Mouse (Mus musculus) midbrain, embryonic 10.5 days (tissue): ENCODE measurements around the gene Xylt1. TPM values are rescaled to one million over a fixed set of nuclear protein-coding genes. Genes with fewer than 3 reads are reported as not detected.
A peak's percentile ranks its signal among the peaks of the same experiment; 100 is the strongest.

Experiments used
- DNase-seq: peaks from one replicate; pipeline ENCODE4 v3.0.0-alpha.2; 2017; ENCODE audit warnings: low spot score
- H3K27ac ChIP-seq: fragments of 300-500 bp; sonication (generic); replicated peaks from 2 replicates; pipeline ENCODE4 v1.5.1; 2016; ENCODE audit warnings: mild to moderate bottlenecking
- H3K27me3 ChIP-seq: fragments of 300-500 bp; sonication (generic); 2 replicates; pipeline ENCODE4 v1.6.1; 2016; ENCODE audit warnings: low read depth, mild to moderate bottlenecking; ENCODE audit not compliant: poor library complexity, severe bottlenecking
- H3K36me3 ChIP-seq: fragments of 300-500 bp; sonication (generic); 2 replicates; pipeline ENCODE4 v1.6.1; 2016; ENCODE audit warnings: mild to moderate bottlenecking, moderate library complexity
- H3K4me1 ChIP-seq: fragments of 300-500 bp; sonication (generic); 2 replicates; pipeline ENCODE4 v1.6.1; 2016
- H3K4me3 ChIP-seq: fragments of 300-500 bp; sonication (generic); 2 replicates; pipeline ENCODE4 v1.5.1; 2016; ENCODE audit warnings: mild to moderate bottlenecking, moderate library complexity
- H3K9me3 ChIP-seq: fragments of 300-500 bp; sonication (generic); replicated peaks from 2 replicates; pipeline ENCODE4 v1.6.1; 2016; ENCODE audit warnings: mild to moderate bottlenecking
- WGBS: fragments of 180-500 bp; shearing (Covaris S2); methylation state at CpG from one replicate; pipeline ENCODE4 v1.1.7; 2016; 5-methylcytosine and 5-hydroxymethylcytosine counted together
- polyA plus RNA-seq: library from polyadenylated mRNA; unstranded; fragments of >200 nt; fragmentation: Nextera tagmentation; extraction: Ambion mirVana; gene quantifications from 2 replicates; pipeline ENCODE4 v1.2.1, GENCODE M21; 2016

Xylt1 gene
- polyA plus RNA-seq, 1 experiment from 2014 or later: 1.0 TPM

DNA sequence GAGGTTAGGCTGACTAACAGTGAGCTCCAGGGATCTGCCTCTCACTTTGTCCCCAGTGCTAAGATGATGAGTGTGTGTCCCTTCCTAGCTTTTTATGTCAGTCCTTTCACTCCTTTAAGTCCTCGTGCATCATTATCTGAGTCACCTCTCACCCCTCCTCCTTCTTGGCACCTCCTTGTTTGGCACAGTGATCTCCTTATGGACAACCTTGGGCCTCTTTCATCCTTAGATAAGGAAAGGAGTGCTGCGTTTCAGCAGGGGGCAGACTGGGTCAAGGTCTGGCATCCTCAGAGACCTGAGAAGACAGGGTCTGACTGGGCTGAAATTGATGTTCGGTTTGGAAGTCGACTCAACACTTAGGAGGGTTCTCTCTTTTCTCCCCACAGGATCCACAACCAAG lies 94.3 kb downstream of the Xylt1 start:
- 63% methylated on average over 4 of the region's 4 CpGs for whole genome bisulfite sequencing
- Histone ChIP-seq H3K4me1 (peaks cover 44% of the 10 kb centered on the region), H3K27me3 (peaks cover 32% of the 10 kb centered on the region), H3K36me3 (no peaks in the 10 kb centered on the region), H3K27ac (peak overlapping the region; percentile 34), H3K4me3 (no peak overlapping the region), H3K9me3 (no peaks in the 10 kb centered on the region)
- no peak for DNase-seq

GRCm38 (mm10) chr7:117478937-117479336 lies 98.2 kb downstream of the Xylt1 start:
- DNase-seq: no peak
- WGBS: 58% methylated on average over 1 of the region's 1 CpGs
- Histone ChIP-seq H3K4me1 (peaks cover 22% of the 10 kb centered on the region), H3K27me3 (0 out of 2 replicates have a peak, but pooled peaks cover 6% of the 10 kb centered on the region), H3K4me3 (no peak overlapping the region), H3K36me3 (no peaks in the 10 kb centered on the region), H3K9me3 (no peaks in the 10 kb centered on the region), H3K27ac (no peak overlapping the region)

- no peak overlapping the region for H3K4me3 ChIP-seq
- peaks cover 11% of the 10 kb centered on the region for H3K4me1 ChIP-seq
- no peak for DNase-seq
- 0 out of 2 replicates have a peak, but pooled peaks cover 2% of the 10 kb centered on the region for H3K27me3 ChIP-seq
- no peaks in the 10 kb centered on the region for H3K36me3 ChIP-seq
- WGBS: 90% methylated on average over 5 of the region's 5 CpGs
- H3K27ac ChIP-seq: no peak overlapping the region
- H3K9me3 ChIP-seq: no peaks in the 10 kb centered on the region
These were observed 100.1 kb downstream of the Xylt1 start for GRCm38 (mm10) chr7:117480831-117481230.

DNA sequence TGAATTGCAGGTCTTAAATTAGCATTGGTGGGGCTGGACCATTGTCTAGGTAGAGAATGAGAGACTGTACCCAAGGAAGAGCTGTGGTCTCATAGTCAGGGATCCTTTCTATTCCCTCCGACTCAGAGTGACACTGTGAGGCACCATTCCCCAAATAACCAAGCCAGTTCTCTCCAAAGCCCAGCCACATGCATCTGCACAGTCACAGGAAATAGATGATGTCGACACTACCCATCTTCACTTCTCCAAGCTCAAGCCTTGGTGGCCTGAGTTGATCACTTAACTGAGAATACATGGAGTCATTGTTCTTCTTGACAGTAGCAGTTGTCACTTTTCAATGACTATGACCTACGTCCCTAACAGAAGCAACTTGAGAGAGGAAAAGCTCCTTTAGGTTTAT lies 100.6 kb downstream of the Xylt1 start:
- no peak for DNase-seq
- whole genome bisulfite sequencing: 85% methylated on average over 3 of the region's 3 CpGs
- no peaks in the 10 kb centered on the region for H3K36me3 ChIP-seq
- no peaks in the 10 kb centered on the region for H3K27me3 ChIP-seq
- H3K4me1 ChIP-seq: peaks cover 11% of the 10 kb centered on the region
- H3K27ac ChIP-seq: no peak overlapping the region
- no peak overlapping the region for H3K4me3 ChIP-seq
- no peaks in the 10 kb centered on the region for H3K9me3 ChIP-seq

GRCm38 (mm10) chr7:117482701-117483100 lies 101.9 kb downstream of the Xylt1 start:
- H3K4me1 ChIP-seq: peaks cover 11% of the 10 kb centered on the region
- H3K4me3 ChIP-seq: no peak overlapping the region
- no peak overlapping the region for H3K27ac ChIP-seq
- no peaks in the 10 kb centered on the region for H3K9me3 ChIP-seq
- H3K36me3 ChIP-seq: no peaks in the 10 kb centered on the region
- no peaks in the 10 kb centered on the region for H3K27me3 ChIP-seq
- no peak for DNase-seq
- 67% methylated on average over 2 of the region's 2 CpGs for WGBS

DNA sequence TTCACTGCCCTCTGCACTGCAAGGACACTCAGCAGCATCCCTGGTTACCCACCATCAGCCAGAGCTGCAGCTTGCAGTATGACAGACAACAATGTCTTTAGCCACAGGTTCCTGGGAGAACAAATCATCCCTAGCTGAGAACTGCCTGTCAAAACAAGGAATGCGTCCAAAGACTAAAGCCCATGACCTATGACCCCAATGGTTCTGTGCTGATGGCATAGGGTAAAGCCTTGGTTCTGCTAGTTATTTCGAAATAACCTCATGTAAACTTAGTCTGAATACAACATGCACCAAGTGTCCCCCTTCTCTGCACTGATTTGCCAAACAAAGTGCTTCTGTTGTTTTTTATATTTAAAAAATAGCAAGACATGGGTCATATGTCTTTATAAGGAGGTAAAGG lies 103.8 kb downstream of the Xylt1 start:
- no peak for DNase-seq
- Histone ChIP-seq H3K27me3 (no peaks in the 10 kb centered on the region), H3K36me3 (no peaks in the 10 kb centered on the region), H3K4me1 (peaks cover 10% of the 10 kb centered on the region), H3K9me3 (no peaks in the 10 kb centered on the region), H3K4me3 (no peak overlapping the region), H3K27ac (no peak overlapping the region)
- WGBS: 82% methylated on average over 2 of the region's 2 CpGs

GRCm38 (mm10) chr7:117484989-117485536 lies 104.3 kb downstream of the Xylt1 start:
- Histone ChIP-seq H3K4me1 (peaks cover 15% of the 10 kb centered on the region), H3K4me3 (no peak overlapping the region), H3K36me3 (no peaks in the 10 kb centered on the region), H3K27ac (no peak overlapping the region), H3K27me3 (no peaks in the 10 kb centered on the region), H3K9me3 (no peaks in the 10 kb centered on the region)
- no peak for DNase-seq
- 88% methylated on average over 7 of the region's 7 CpGs for WGBS

GRCm38 (mm10) chr7:117486425-117487172 lies 105.8 kb downstream of the Xylt1 start:
- 86% methylated on average over 7 of the region's 7 CpGs for WGBS
- Histone ChIP-seq H3K27ac (no peak overlapping the region), H3K27me3 (no peaks in the 10 kb centered on the region), H3K36me3 (no peaks in the 10 kb centered on the region), H3K4me1 (peaks cover 27% of the 10 kb centered on the region), H3K4me3 (no peak overlapping the region), H3K9me3 (no peaks in the 10 kb centered on the region)
- DNase-seq: no peak

DNA sequence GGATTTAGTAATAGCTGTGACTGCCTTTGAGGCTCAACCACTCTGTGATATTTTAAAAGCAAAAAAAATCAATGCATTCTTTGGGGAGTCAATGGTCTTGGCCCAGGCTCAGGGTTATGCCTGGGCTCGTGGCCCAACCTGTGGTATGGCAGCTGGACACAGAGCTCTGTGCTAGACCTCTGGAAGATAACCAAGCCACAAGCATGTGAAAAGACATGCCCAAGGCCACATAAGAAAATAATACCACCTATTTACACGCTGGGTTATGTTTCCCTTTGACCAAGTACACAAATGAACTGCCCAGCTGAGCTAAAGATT lies 106.4 kb downstream of the Xylt1 start:
- H3K36me3 ChIP-seq: no peaks in the 10 kb centered on the region
- 87% methylated on average over 2 of the region's 2 CpGs for WGBS
- peaks cover 27% of the 10 kb centered on the region for H3K4me1 ChIP-seq
- no peak for DNase-seq
- no peaks in the 10 kb centered on the region for H3K9me3 ChIP-seq
- no peaks in the 10 kb centered on the region for H3K27me3 ChIP-seq
- no peak overlapping the region for H3K27ac ChIP-seq
- H3K4me3 ChIP-seq: no peak overlapping the region

- DNase-seq: no peak
- H3K9me3 ChIP-seq: no peaks in the 10 kb centered on the region
- 74% methylated on average over 5 of the region's 5 CpGs for WGBS
These were observed 109.2 kb downstream of the Xylt1 start for GRCm38 (mm10) chr7:117489973-117490372.

GRCm38 (mm10) chr7:117490500-117491205 lies 109.9 kb downstream of the Xylt1 start:
- Histone ChIP-seq H3K9me3 (no peaks in the 10 kb centered on the region), H3K27ac (peak overlapping the region; percentile 39; the same call in 1 of the 2 replicates), H3K4me3 (no peak overlapping the region), H3K27me3 (no peaks in the 10 kb centered on the region), H3K36me3 (no peaks in the 10 kb centered on the region), H3K4me1 (peaks cover 19% of the 10 kb centered on the region)
- WGBS: 68% methylated on average over 9 of the region's 9 CpGs
- no peak for DNase-seq

More at GRCm38 (mm10) chr7:117489973-117490372, 109.2 kb downstream of the Xylt1 start:
- no peaks in the 10 kb centered on the region for H3K36me3 ChIP-seq
- no peaks in the 10 kb centered on the region for H3K27me3 ChIP-seq
- peaks cover 19% of the 10 kb centered on the region for H3K4me1 ChIP-seq
- H3K4me3 ChIP-seq: no peak overlapping the region
- no peak overlapping the region for H3K27ac ChIP-seq

- 92% methylated on average over 5 of the region's 5 CpGs for WGBS
- Histone ChIP-seq H3K9me3 (no peaks in the 10 kb centered on the region), H3K27ac (peak overlapping the region; percentile 39; the same call in 1 of the 2 replicates), H3K36me3 (no peaks in the 10 kb centered on the region), H3K27me3 (no peaks in the 10 kb centered on the region), H3K4me3 (no peak overlapping the region), H3K4me1 (peaks cover 19% of the 10 kb centered on the region)
- no peak for DNase-seq
These were observed 110.7 kb downstream of the Xylt1 start for GRCm38 (mm10) chr7:117491495-117491894.

DNA sequence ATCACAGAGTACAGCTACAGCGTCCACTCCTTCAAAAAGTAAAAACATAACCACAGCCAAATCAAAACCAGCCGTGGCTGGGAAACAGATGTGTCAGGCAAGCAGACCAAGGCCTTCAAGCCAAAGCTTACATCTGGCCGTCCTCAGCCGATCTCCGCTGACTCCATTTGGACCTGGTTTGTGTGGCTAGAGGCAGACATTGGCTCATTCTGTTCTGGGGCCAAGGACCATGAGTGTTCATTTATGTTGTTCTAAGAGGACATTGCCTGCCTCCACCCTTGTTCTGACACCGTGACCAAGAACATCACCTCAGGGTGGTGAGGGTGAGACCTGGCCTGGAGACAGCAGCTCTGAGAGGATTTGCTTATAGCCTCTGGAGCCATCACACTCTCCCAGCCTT lies 113.4 kb downstream of the Xylt1 start:
- DNase-seq: no peak
- Histone ChIP-seq H3K27ac (no peak overlapping the region), H3K27me3 (no peaks in the 10 kb centered on the region), H3K4me3 (no peak overlapping the region), H3K36me3 (no peaks in the 10 kb centered on the region), H3K9me3 (no peaks in the 10 kb centered on the region), H3K4me1 (peaks cover 19% of the 10 kb centered on the region)
- 93% methylated on average over 6 of the region's 6 CpGs for WGBS
